Mouse (Mus musculus) T-helper 17 cell (primary cell): ENCODE data around the gene Gjb4.

Experiments
- in situ Hi-C, 2 experiments: fragments of 300-600 bp; cut with MboI, MseI; formaldehyde crosslinking; loops; 1 replicate in 1 of 2; 2 replicates in 1 of 2; pipeline ENCODE4 v1.15.1; 2025; ENCODE audit warnings: high pct_unique_total_duplicates in 2 of 2

Gjb4 gene

GRCm38 (mm10) chr4:127349560-127350300 lies 4.2 kb downstream of the Gjb4 start:
- in situ Hi-C loops = no loop called here

- in situ Hi-C loops = no loop called here
These were observed 8.9 kb downstream of the Gjb4 start for GRCm38 (mm10) chr4:127345000-127345399.

- in situ Hi-C loops = no loop called here
These were observed 12.5 kb downstream of the Gjb4 start for GRCm38 (mm10) chr4:127341372-127341771.

GRCm38 (mm10) chr4:127337668-127338067 lies 16.2 kb downstream of the Gjb4 start:
- in situ Hi-C loops = no loop called here

- in situ Hi-C loops = no loop called here
These were observed 18.9 kb downstream of the Gjb4 start for GRCm38 (mm10) chr4:127334870-127335504.

GRCm38 (mm10) chr4:127331171-127331570 lies 22.7 kb downstream of the Gjb4 start:
- in situ Hi-C loops = no loop called here

- in situ Hi-C loops = no loop called here
These were observed 23.4 kb downstream of the Gjb4 start, which contains the start of gene Gjb3 for GRCm38 (mm10) chr4:127330181-127331100. Gene Gjb3 (minus strand): TSS chr4:127330844.

GRCm38 (mm10) chr4:127329751-127330150 lies 24.1 kb downstream of the Gjb4 start:
- in situ Hi-C loops = no loop called here

GRCm38 (mm10) chr4:127329046-127329445 lies 24.8 kb downstream of the Gjb4 start:
- in situ Hi-C loops = no loop called here

- in situ Hi-C loops = no loop called here
These were observed 25.5 kb downstream of the Gjb4 start for GRCm38 (mm10) chr4:127328378-127328777.

- in situ Hi-C loops = no loop called here
These were observed 26.1 kb downstream of the Gjb4 start for GRCm38 (mm10) chr4:127327749-127328148.

- in situ Hi-C loops = no loop called here
These were observed 26.6 kb downstream of the Gjb4 start for GRCm38 (mm10) chr4:127327258-127327657.

- in situ Hi-C loops = no loop called here
These were observed 28.6 kb downstream of the Gjb4 start for GRCm38 (mm10) chr4:127325276-127325675.

GRCm38 (mm10) chr4:127324759-127325158 lies 29.1 kb downstream of the Gjb4 start:
- in situ Hi-C loops = no loop called here

- in situ Hi-C loops = no loop called here
These were observed 29.6 kb downstream of the Gjb4 start for GRCm38 (mm10) chr4:127324296-127324695.

GRCm38 (mm10) chr4:127323651-127324050 lies 30.2 kb downstream of the Gjb4 start:
- in situ Hi-C loops = no loop called here

GRCm38 (mm10) chr4:127319613-127320012 lies 34.3 kb downstream of the Gjb4 start:
- in situ Hi-C loops = no loop called here

GRCm38 (mm10) chr4:127317143-127317542 lies 36.7 kb downstream of the Gjb4 start:
- in situ Hi-C loops = no loop called here

- in situ Hi-C loops = no loop called here
These were observed 38.1 kb downstream of the Gjb4 start for GRCm38 (mm10) chr4:127315753-127316152.

GRCm38 (mm10) chr4:127314585-127314984 lies 39.3 kb downstream of the Gjb4 start:
- in situ Hi-C loops = loop anchor here in 1 of 2 experiments (5.0 kb wide), 1 partner anchor 57 kb away; no protein-coding TSS in a partner anchor

GRCm38 (mm10) chr4:127313861-127314260 lies 40.0 kb downstream of the Gjb4 start, which contains the start of gene Gja4:
Gene Gja4 (minus strand): TSS chr4:127314039.
- in situ Hi-C loops = loop anchor here in 1 of 2 experiments (5.0 kb wide), 1 partner anchor 57 kb away; no protein-coding TSS in a partner anchor

GRCm38 (mm10) chr4:127312349-127312748 lies 41.5 kb downstream of the Gjb4 start:
- in situ Hi-C loops = loop anchor here in 1 of 2 experiments (5.0 kb wide), 1 partner anchor 55 kb away; no protein-coding TSS in a partner anchor
